Mouse (Mus musculus): ENCODE measurements at regions not wholly inside any gene's neighbourhood (a gene's known extent, or its start where the extent isn't known, plus 50 kb on each side); places are given as distances from the start of the nearest gene placed in this dataset.

GRCm38 (mm10) chr10:97018641-97019040 lies 401.8 kb downstream of the Btg1 start:
- no peak for TF ChIP-seq CTCF (IDR thresholded peaks at IDR 0.05; ENCODE audit: low read depth, low read length)
- no peak for TF ChIP-seq POLR2A (IDR thresholded peaks at IDR 0.05; ENCODE audit: insufficient read depth, low read length)
